Mouse (Mus musculus): ENCODE measurements at regions not wholly inside any gene's neighbourhood (a gene's known extent, or its start where the extent isn't known, plus 50 kb on each side); places are given as distances from the start of the nearest gene placed in this dataset.

GRCm38 (mm10) chr13:101506696-101507095, 261.3 kb downstream of the Pik3r1 start:
- DNase-seq (ENCODE audit: low spot score in 2 of 2): no peak

- no peak for DNase-seq (ENCODE audit: low spot score in 2 of 2)
These were observed 263.0 kb downstream of the Pik3r1 start for GRCm38 (mm10) chr13:101505054-101505453.

GRCm38 (mm10) chr13:101504241-101504640, 263.8 kb downstream of the Pik3r1 start:
- DNase-seq (ENCODE audit: low spot score in 2 of 2): peak in 1 of 2 experiments; percentile 44

DNA sequence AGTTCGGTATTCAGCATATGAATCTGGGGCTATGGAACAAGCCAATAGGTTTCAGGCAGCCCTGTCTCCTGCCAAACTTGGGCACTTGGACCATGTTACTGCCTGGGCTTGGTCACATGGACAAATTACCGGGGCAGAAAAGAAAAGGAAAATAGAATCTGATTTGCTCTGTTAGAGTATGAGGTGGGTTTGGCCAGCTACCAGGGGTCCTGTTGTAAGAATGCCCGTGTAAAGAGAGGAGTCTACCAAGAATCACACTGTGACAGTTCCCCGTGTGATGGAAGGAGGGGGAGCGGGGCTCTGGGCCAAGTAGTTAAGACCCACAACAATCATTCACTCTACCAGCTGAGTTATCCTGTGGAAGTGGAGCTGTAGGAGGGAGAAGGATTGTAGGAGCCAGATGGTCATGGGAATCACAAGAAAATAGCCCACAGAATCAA, 266.2 kb downstream of the Pik3r1 start:
- no peak for DNase-seq (ENCODE audit: low spot score in 2 of 2)

GRCm38 (mm10) chr13:101501061-101501460, 267.0 kb downstream of the Pik3r1 start:
- no peak for DNase-seq (ENCODE audit: low spot score in 2 of 2)

- DNase-seq (ENCODE audit: low spot score in 2 of 2): no peak
These were observed 276.2 kb downstream of the Pik3r1 start for GRCm38 (mm10) chr13:101491835-101492234.

- no peak for DNase-seq (ENCODE audit: low spot score in 2 of 2)
These were observed 277.1 kb downstream of the Pik3r1 start for GRCm38 (mm10) chr13:101490961-101491360.

- no peak for DNase-seq (ENCODE audit: low spot score in 2 of 2)
These were observed 280.4 kb downstream of the Pik3r1 start for GRCm38 (mm10) chr13:101487621-101488020.

DNA sequence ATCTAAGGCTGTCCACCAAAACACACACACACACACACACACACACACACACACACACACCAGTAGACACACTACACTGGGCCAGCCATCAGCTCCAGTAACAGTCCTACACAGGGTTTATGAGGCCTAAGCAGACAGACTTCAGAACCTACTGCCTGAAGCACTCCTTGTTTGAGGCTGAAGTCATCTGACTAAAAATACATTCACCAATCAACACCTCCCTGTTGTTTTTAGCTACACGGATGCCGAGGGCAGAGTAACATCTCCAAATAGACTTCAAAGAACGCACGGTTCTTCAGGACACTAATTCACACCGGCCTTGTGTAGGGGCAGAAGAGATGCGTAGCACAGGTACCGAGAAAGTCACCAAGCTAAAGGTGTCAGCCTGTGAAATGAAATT, 282.2 kb downstream of the Pik3r1 start:
- no peak for DNase-seq (ENCODE audit: low spot score in 2 of 2)

GRCm38 (mm10) chr13:101483816-101484215, 284.2 kb downstream of the Pik3r1 start:
- DNase-seq (ENCODE audit: low spot score in 2 of 2): no peak

- peak in 1 of 2 experiments; percentile 38 for DNase-seq (ENCODE audit: low spot score in 2 of 2)
These were observed 286.3 kb downstream of the Pik3r1 start for GRCm38 (mm10) chr13:101481551-101482184.

DNA sequence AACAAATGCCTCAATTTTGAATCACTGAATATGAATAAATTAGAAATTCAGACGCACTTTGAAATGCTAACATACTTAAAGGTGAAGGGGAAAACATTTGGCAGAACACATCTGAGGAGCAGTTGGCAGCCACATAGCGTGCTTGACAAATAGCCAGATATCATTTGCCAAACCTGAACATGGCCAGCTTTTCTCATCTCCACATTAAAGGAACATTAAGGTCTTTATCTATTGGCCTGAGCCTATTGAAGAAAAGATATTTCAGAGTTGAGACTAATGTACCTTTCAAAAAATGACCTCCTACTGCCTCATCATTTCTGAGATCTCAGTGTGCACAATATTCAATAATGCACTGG, 288.7 kb downstream of the Pik3r1 start:
- DNase-seq (ENCODE audit: low spot score in 2 of 2): no peak

GRCm38 (mm10) chr13:101478608-101479296, 289.3 kb downstream of the Pik3r1 start:
- no peak for DNase-seq (ENCODE audit: low spot score in 2 of 2)

GRCm38 (mm10) chr13:101473349-101473748, 294.7 kb downstream of the Pik3r1 start:
- DNase-seq (ENCODE audit: low spot score in 2 of 2): no peak

DNA sequence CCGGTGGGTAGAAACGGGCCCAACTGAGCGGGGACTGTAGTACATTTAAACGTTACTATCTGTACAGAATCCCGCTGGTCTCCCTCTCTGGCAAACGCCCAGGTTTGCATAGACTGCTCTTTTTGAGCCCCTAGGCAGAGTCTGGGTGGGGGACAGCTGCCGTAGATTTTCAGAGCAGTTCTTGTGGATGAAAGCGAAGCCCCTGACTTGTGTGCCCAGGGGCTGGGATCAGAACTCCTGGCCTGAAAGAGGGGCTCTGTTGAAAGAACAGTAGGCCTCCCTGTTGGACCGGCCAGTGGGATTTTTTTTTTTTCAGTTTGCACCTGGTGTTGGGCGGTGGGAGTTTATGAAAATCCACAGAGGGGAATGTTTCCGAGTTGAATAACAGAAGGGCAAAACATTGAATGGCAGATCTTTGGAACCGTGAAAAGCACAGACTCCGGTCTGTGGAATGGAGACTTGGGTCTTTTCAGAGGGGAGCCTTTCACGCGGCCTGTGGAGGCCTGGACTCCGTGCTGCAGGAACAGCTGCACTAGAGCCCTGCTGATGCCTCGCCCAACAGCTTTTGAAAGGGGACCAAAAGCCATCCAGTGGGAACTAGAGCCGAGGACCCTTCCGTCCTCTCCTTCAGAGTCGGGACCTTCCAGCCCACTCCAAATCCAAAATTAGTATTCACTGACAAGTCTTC, 297.3 kb downstream of the Pik3r1 start:
- no peak for DNase-seq (ENCODE audit: low spot score in 2 of 2)

DNA sequence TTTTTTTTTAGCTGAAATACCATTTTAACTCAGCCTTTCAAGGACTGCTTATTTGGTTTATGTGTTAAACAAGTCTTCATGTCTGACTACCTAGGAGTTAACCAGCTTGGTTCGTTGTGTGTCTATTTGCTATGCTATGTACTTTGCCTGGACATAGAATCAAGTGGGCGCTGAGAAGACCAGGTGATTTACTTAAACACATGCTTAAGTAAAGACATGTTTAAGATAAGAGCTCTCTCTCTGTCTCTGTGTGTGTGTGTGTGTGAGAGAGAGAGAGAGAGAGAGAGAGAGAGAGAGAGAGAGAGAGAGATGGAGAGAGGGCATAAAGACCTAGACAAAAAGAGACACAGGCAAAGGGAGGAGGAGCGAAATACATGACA, 302.3 kb downstream of the Pik3r1 start:
- DNase-seq (ENCODE audit: low spot score in 2 of 2): no peak

GRCm38 (mm10) chr13:101464928-101465747, 302.9 kb downstream of the Pik3r1 start:
- DNase-seq (ENCODE audit: low spot score in 2 of 2): no peak

DNA sequence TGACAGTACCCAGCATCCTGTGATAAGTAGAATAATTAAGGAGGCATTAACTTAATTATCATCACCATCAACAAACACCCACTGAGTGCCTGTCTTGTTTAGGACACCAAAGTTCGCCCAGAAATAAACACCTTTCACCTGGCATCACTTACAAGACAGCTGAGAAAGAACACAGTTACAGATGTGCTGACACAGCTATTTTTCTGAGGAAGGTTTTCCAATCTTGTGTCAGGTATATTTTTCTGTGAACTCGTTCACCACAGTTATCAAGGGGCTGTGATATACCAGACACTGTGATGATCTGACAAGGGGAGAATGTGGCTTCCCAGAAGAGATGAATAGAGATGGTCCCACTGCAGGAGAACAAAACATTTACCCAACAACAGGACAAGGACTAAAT, 311.1 kb downstream of the Pik3r1 start:
- DNase-seq (ENCODE audit: low spot score in 2 of 2): no peak

DNA sequence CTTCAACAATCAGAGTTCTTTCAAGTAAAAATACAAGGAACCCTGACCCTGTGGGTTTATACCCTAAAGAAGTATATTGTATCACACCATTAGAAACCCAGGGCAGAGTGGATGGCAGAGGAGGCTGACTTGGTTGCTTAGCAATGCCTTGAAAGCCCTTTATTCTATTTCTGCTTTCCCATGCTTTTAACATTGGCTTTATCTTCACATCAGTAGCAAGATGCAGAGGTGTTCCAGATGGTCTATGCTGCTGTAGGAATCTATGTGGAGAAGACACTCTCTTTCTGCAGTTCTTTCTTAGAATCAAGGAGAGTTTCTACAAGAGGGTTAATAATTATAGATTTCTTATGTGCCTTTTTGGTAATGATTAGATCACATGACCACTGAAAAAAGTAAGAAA, 313.7 kb downstream of the Pik3r1 start:
- DNase-seq (ENCODE audit: low spot score in 2 of 2): no peak

DNA sequence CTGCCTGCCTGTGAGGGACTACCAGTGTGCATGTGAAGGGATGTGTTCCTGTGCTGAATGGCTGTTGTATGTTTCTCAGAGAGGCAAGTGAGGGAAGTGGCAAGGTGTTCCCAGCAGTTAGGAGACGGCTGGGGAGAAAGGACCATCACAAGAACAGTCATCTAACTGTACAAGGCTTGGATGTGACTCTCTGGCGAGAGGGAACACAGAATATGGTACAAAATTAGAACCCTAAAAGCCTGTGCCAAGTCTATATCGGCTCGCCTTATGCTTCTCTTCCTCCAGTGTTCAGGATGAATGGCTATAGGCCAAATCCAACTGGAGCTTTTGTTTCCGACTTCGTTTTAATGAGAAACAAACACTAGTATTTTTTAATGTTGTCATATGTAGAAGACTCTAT, 317.5 kb downstream of the Pik3r1 start:
- DNase-seq (ENCODE audit: low spot score in 2 of 2): no peak

GRCm38 (mm10) chr13:101439517-101439916, 328.5 kb downstream of the Pik3r1 start:
- DNase-seq (ENCODE audit: low spot score in 2 of 2): no peak

DNA sequence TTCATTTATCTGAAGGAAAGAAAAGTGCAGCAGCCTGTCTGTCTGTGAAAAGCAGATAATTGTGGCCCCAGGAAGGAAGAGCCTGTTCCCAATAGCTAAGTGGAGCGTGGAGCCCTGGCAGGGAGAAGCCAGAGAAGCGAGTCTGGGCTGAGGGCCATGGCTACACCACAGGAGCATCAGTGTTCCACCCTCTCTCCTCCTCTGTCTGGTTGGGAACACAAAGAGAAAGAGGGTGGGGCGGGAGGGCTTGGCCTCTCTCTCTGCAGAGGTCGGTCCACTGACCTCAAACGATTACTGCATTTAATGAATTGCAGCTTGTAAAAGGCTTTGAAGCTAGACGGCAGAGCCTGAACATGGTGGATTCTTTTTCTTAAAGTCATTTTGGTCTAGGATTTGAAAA, 329.0 kb downstream of the Pik3r1 start:
- peak; percentile 22 to 30 for DNase-seq (ENCODE audit: low spot score in 2 of 2)
